Mouse (Mus musculus) CH12.LX (cell line): Measurements from ENCODE around the gene Sdhaf2. TPM values are rescaled to one million over a fixed set of nuclear protein-coding genes. Genes with fewer than 3 reads are reported as not detected.
A peak's percentile ranks its signal among the peaks of the same experiment; 100 is the strongest.

ENCODE experiments used
- DNase-seq: peaks from one replicate; pipeline ENCODE4 v3.0.0-alpha.2; 2013; ENCODE audit errors: extremely low read depth
- H3K27ac ChIP-seq: 2 replicates; pipeline ENCODE4 v1.5.1; 2012; ENCODE audit warnings: low read depth, mild to moderate bottlenecking, control low read depth, moderate library complexity; ENCODE audit not compliant: insufficient read depth
- H3K27me3 ChIP-seq: replicated peaks from 2 replicates; pipeline ENCODE3; 2012; ENCODE audit warnings: inconsistent platforms
- H3K36me3 ChIP-seq, 2 experiments: replicated peaks in 1 of 2; 2 replicates each; pipeline versions ENCODE3 to v1.6.1; 2012; ENCODE audit warnings: inconsistent platforms in 1 of 2, low read length in 1 of 2, mild to moderate bottlenecking in 1 of 2, mixed read lengths in 1 of 2, moderate library complexity in 1 of 2; ENCODE audit not compliant: control insufficient read depth in 1 of 2, insufficient read depth in 1 of 2
- H3K4me1 ChIP-seq, 2 experiments: 2 replicates each; pipeline ENCODE4 v1.6.1; 2012; ENCODE audit warnings: inconsistent platforms in 1 of 2, moderate library complexity in 1 of 2; ENCODE audit not compliant: insufficient read depth in 2 of 2, control insufficient read depth in 1 of 2
- H3K4me2 ChIP-seq: 2 replicates; pipeline ENCODE4 v1.6.1; 2012; ENCODE audit warnings: low read depth, mild to moderate bottlenecking, control low read depth; ENCODE audit not compliant: poor library complexity, insufficient read depth, severe bottlenecking
- H3K4me3 ChIP-seq, 3 experiments: fragments of 150-350 bp in 1 of 3; sonication (generic) in 1 of 3; replicated peaks in 1 of 3; 2 replicates each; pipeline versions ENCODE3 to v1.5.1; 2011 to 2012; ENCODE audit warnings: low read depth in 2 of 3, low read length in 2 of 3, mild to moderate bottlenecking in 2 of 3, moderate library complexity in 2 of 3, control low read depth in 1 of 3, improper control_type of control experiment in 1 of 3, inconsistent platforms in 1 of 3, mixed read lengths in 1 of 3; ENCODE audit not compliant: poor library complexity in 1 of 3
- H3K79me2 ChIP-seq: replicated peaks from 2 replicates; pipeline ENCODE4 v1.6.1; 2012; ENCODE audit warnings: mild to moderate bottlenecking, moderate library complexity; ENCODE audit not compliant: control insufficient read depth, poor library complexity, insufficient read depth, severe bottlenecking; ENCODE audit errors: extremely low read depth
- H3K9ac ChIP-seq: 2 replicates; pipeline ENCODE4 v1.6.1; 2012; ENCODE audit warnings: low read depth, mild to moderate bottlenecking, control low read depth, moderate library complexity; ENCODE audit not compliant: insufficient read depth
- H3K9me3 ChIP-seq: replicated peaks from 2 replicates; pipeline ENCODE3; 2012; ENCODE audit warnings: low read length, inconsistent platforms, mixed read lengths
- BHLHE40 ChIP-seq: IDR thresholded peaks from 2 replicates; pipeline ENCODE4 v1.6.1; 2011; ENCODE audit warnings: mild to moderate bottlenecking, low read depth, low read length, improper control_type of control experiment
- CHD1 ChIP-seq: IDR thresholded peaks from 2 replicates; pipeline ENCODE4 v1.6.1; 2012; ENCODE audit warnings: low read depth, low read length, improper control_type of control experiment, inconsistent platforms
- ELF1 ChIP-seq: IDR thresholded peaks from 2 replicates; pipeline ENCODE4 v1.6.1; 2014; ENCODE audit warnings: low read depth, mild to moderate bottlenecking, inconsistent platforms, low read length, improper control_type of control experiment
- EP300 ChIP-seq: IDR thresholded peaks from 2 replicates; pipeline ENCODE4 v1.6.1; 2011; ENCODE audit warnings: low read length, improper control_type of control experiment
- ETS1 ChIP-seq: conservative IDR thresholded peaks from 2 replicates; pipeline ENCODE4 v1.6.1; 2012; ENCODE audit warnings: low read depth, mild to moderate bottlenecking, inconsistent platforms, low read length, improper control_type of control experiment, moderate library complexity
- GABPA ChIP-seq: IDR thresholded peaks from 2 replicates; pipeline ENCODE4 v1.6.1; 2012; ENCODE audit warnings: low read depth, low read length, improper control_type of control experiment, inconsistent platforms; ENCODE audit not compliant: insufficient replicate concordance
- HCFC1 ChIP-seq: IDR thresholded peaks from 2 replicates; pipeline ENCODE4 v1.6.1; 2012; ENCODE audit warnings: low read depth, mild to moderate bottlenecking, inconsistent platforms, low read length, improper control_type of control experiment
- JUN ChIP-seq: IDR thresholded peaks from 2 replicates; pipeline ENCODE4 v1.6.1; 2011; ENCODE audit warnings: low read depth, mild to moderate bottlenecking, low read length, improper control_type of control experiment, moderate library complexity; ENCODE audit not compliant: insufficient read depth
- KAT2A ChIP-seq: IDR thresholded peaks from 2 replicates; pipeline ENCODE4 v1.6.1; 2012; ENCODE audit warnings: low read length, improper control_type of control experiment, inconsistent platforms; ENCODE audit not compliant: insufficient replicate concordance
- MAZ ChIP-seq: IDR thresholded peaks from 2 replicates; pipeline ENCODE4 v1.6.1; 2012; ENCODE audit warnings: low read depth, mild to moderate bottlenecking, inconsistent platforms, low read length, improper control_type of control experiment, moderate library complexity
- MEF2A ChIP-seq: IDR thresholded peaks from 2 replicates; pipeline ENCODE4 v1.6.1; 2014; ENCODE audit warnings: low read depth, mild to moderate bottlenecking, inconsistent platforms, low read length, improper control_type of control experiment, borderline replicate concordance
- MXI1 ChIP-seq: IDR thresholded peaks from 2 replicates; pipeline ENCODE4 v1.6.1; 2011; ENCODE audit warnings: mild to moderate bottlenecking, low read depth, low read length, improper control_type of control experiment
- MYC ChIP-seq: IDR thresholded peaks from 2 replicates; pipeline ENCODE4 v1.6.1; 2011; ENCODE audit warnings: low read depth, mild to moderate bottlenecking, improper control_type of control experiment, low read length
- NELFE ChIP-seq: IDR thresholded peaks from 2 replicates; pipeline ENCODE4 v1.6.1; 2011; ENCODE audit warnings: low read depth, low read length, improper control_type of control experiment
- PAX5 ChIP-seq: IDR thresholded peaks from 2 replicates; pipeline ENCODE4 v1.6.1; 2012; ENCODE audit warnings: low read length, inconsistent platforms, mixed read lengths
- POLR2A ChIP-seq: IDR thresholded peaks from 2 replicates; pipeline ENCODE4 v1.6.1; 2011; ENCODE audit warnings: low read depth, mild to moderate bottlenecking, improper control_type of control experiment, low read length
- SIN3A ChIP-seq: IDR thresholded peaks from 2 replicates; pipeline ENCODE4 v1.6.1; 2012; ENCODE audit warnings: low read length, improper control_type of control experiment, inconsistent platforms
- TCF12 ChIP-seq: IDR thresholded peaks from 2 replicates; pipeline ENCODE4 v1.6.1; 2014; ENCODE audit warnings: low read depth, mild to moderate bottlenecking, inconsistent platforms, low read length, improper control_type of control experiment
- UBTF ChIP-seq: IDR thresholded peaks from 2 replicates; pipeline ENCODE4 v1.6.1; 2012; ENCODE audit warnings: low read depth, mild to moderate bottlenecking, inconsistent platforms, low read length, improper control_type of control experiment, moderate library complexity
- USF1 ChIP-seq: IDR thresholded peaks from 2 replicates; pipeline ENCODE4 v1.6.1; 2014; ENCODE audit warnings: low read depth, mild to moderate bottlenecking, inconsistent platforms, low read length, improper control_type of control experiment
- ZMIZ1 ChIP-seq: IDR thresholded peaks from 2 replicates; pipeline ENCODE4 v1.6.1; 2012; ENCODE audit warnings: low read depth, mild to moderate bottlenecking, inconsistent platforms, low read length, improper control_type of control experiment
- ZNF384 ChIP-seq: IDR thresholded peaks from 2 replicates; pipeline ENCODE4 v1.6.1; 2012; ENCODE audit warnings: low read depth, low read length, improper control_type of control experiment, inconsistent platforms
- dilution Hi-C: fragments of 300-500 bp; cut with MboI; formaldehyde crosslinking; loops from 2 replicates; pipeline ENCODE4 v1.14.3; 2020; ENCODE audit warnings: low sequenced_read_pairs; ENCODE audit not compliant: extremely low pct_unique_long_range_greater_than_20kb, extremely low pct_ligation_motif_present
- in situ Hi-C: fragments of 300-500 bp; cut with MboI; formaldehyde crosslinking; loops from 3 replicates; pipeline ENCODE4 v1.14.3; 2019; ENCODE audit warnings: low sequenced_read_pairs, low pct_ligation_motif_present, low pct_unique_long_range_greater_than_20kb, mixed read lengths
- polyA plus RNA-seq: library from polyadenylated mRNA; unstranded; fragments of >175 nt; gene quantifications from 2 replicates; pipeline ENCODE4 v1.2.1, GENCODE M21; 2012; ENCODE audit warnings: low read depth; ENCODE audit not compliant: insufficient read length
- total RNA-seq, 2 experiments: library from RNA; depleted of rRNA; stranded (reverse); fragments of 300-350 nt in 1 of 2; fragments of >200 nt in 1 of 2; gene quantifications; 2 replicates each; pipeline ENCODE4 v1.2.3; 2012 to 2014

Gene Sdhaf2
- total and polyA plus RNA-seq, 3 experiments = 31.7 to 96.0 (median 57.3) TPM

DNA sequence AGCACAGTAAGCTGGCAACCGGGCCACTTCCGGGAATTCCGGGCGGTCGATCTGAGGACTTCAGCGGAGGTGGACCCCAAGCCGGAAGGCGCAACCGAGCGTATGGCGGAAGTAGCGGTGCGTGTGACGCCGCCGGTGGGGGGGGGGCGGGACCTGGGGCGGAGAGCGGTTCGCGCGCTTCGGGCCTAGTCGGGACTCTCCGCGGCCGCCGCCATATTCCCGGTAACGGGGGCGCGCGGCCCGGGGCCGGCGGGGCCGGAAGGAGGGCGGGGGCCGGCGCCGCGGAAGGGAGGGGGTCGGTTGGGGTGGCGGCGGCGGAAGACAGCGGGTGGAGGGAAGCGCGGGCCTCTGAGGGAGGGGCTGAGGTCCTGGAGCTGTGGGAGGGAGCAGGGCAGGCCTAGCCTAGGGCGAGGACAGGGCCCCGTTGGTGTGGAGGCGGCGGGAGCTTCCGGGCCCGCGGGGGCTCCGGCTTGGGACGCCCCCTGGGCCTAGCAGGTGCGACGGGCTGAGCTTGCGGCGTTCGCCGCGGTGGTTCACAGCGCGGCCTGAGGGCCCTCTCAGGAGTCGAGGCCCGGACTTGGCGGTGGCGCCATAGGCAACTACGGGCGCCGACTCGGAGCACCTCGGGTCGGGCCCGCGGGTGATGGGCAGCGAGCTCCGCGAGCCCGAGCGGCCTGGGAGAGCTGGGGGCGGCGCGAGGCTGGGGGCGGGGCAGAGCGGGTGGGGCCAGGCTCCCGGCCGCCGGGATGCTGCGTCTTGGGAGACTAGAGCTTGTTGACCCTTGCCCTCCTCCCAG is 638 bp downstream of the Sdhaf2 start, which contains the start of gene Cpsf7:
Gene Cpsf7 (plus strand): TSS at position 161 of the 796 bp plus-strand sequence.
- TF ChIP-seq UBTF = peak; percentile 46; the same call in 1 of the 2 replicates
- TF ChIP-seq POLR2A = peak; percentile 82; the same call in 1 of the 2 replicates
- 0 out of 2 replicates have a peak, but pooled peaks have one; percentile 83 for TF ChIP-seq SIN3A
- peak; percentile 68; the same call in 1 of the 2 replicates for TF ChIP-seq TCF12
- TF ChIP-seq ELF1 = peak; percentile 98
- peak; percentile 76 for TF ChIP-seq HCFC1
- peak; percentile 75; the same call in 1 of the 2 replicates for TF ChIP-seq NELFE
- peak; percentile 72; the same call in 1 of the 2 replicates for TF ChIP-seq KAT2A
- TF ChIP-seq PAX5 = no peak
- TF ChIP-seq JUN = no peak
- peak; percentile 59; the same call in 1 of the 2 replicates for TF ChIP-seq MAZ
- Histone ChIP-seq H3K4me2 (peak within 1 kb of the TSS; percentile 98), H3K4me3 (peak within 1 kb of the TSS; percentile 90 to 96 (median 94)), H3K36me3 (peaks cover 8 to 30% of the 10 kb centered on the region in 2 experiments), H3K79me2 (peaks cover 54% of the 10 kb centered on the region), H3K9me3 (no peaks in the 10 kb centered on the region), H3K27me3 (no peaks in the 10 kb centered on the region), H3K9ac (peak within 1 kb of the TSS; percentile 98), H3K4me1 (peaks cover 9 to 60% of the 10 kb centered on the region in 2 experiments), H3K27ac (peak within 1 kb of the TSS; percentile 92)
- in situ Hi-C loops (no loop called here), dilution Hi-C loops (no loop called here)
- peak; percentile 94 for DNase-seq

DNA sequence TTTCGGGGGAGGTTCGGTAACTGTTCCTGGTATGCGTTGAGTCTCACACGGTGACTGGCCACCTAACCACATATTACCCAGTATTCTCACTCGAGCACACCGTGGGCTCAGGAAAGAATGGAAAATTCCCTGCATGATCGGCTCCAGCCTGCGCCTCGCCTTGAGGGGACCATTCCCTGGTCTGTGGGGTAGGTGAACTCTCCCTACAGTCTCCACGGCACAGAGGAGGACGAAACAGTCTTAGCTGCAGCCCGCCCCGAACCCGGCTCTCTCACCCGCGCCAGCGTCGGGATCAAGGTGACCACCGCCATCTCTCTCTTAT is 1.2 kb downstream of the Sdhaf2 start:
- no peak for DNase-seq
- Histone ChIP-seq H3K27me3 (no peaks in the 10 kb centered on the region), H3K4me1 (peaks cover 9 to 63% of the 10 kb centered on the region in 2 experiments), H3K9me3 (no peaks in the 10 kb centered on the region), H3K36me3 (peaks cover 5 to 25% of the 10 kb centered on the region in 2 experiments), H3K79me2 (peaks cover 53% of the 10 kb centered on the region), H3K9ac (peak overlapping the region; percentile 72), H3K4me2 (no peak overlapping the region), H3K4me3 (peak overlapping the region; percentile 90 to 96 (median 94)), H3K27ac (peak overlapping the region; percentile 69)
- in situ Hi-C loops (no loop called here), dilution Hi-C loops (no loop called here)
- TF ChIP-seq MYC (peak; percentile 49; the same call in 1 of the 2 replicates), ZNF384 (no peak), GABPA (no peak), MEF2A (no peak), BHLHE40 (0 out of 2 replicates have a peak, but pooled peaks have one; percentile 12), NELFE (no peak; the same call in none of the 2 replicates), CHD1 (peak; percentile 37; the same call in 1 of the 2 replicates), EP300 (0 out of 2 replicates have a peak, but pooled peaks have one; percentile 35), ZMIZ1 (0 out of 2 replicates have a peak, but pooled peaks have one; percentile 87), ETS1 (peak; percentile 26; the same call in 1 of the 2 replicates), PAX5 (no peak), MAZ (no peak), USF1 (no peak), MXI1 (peak; percentile 73; the same call in 1 of the 2 replicates)
